8 mouse cellular contexts compared by ENCODE assay signal in the genomic region with DNA sequence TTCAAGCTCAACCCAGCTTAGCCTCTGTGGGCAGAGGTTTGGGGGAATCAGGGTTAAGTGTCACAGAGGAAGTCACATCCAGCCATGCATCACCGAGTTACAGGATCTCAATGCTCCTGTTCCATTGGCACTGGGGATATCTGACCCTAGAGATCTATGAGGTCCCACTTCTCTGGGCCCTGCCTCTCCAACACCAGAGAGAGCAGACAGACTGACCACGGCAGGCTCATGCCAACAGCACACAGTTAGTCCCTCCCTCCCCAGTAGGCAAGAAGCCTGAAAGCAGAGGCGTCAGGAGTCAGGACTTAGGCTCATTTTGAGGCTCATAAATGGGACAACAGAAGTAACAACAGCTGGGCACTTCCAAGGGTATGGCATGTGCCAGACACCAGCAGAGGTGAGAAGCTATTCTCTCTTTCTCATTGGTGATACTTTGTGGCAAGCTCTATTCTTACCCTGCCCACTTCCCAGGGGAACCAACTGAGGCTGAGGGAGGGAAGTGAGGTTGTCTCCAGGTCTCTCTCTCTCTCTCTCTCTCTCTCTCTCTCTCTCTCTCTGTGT. TPM values are rescaled to one million over a fixed set of nuclear protein-coding genes. Genes with fewer than 3 reads are reported as not detected.
DNase-seq lines count a peak whose midpoint lies in the region; ATAC-seq lines count a peak whose summit lies in the region.

No protein-coding gene starts in this region.

- no peak for ATAC-seq in kidney, embryonic 15.5 days (replicated peaks; ENCODE audit: low FRiP score)
- no peak for ATAC-seq in hindbrain, embryonic 11.5 days (ENCODE audit: low FRiP score)
- ATAC-seq in midbrain, embryonic 15.5 days (replicated peaks): no peak

- no peaks in the 10 kb centered on the region for H3K27me3 ChIP-seq in kidney, embryonic 15.5 days
- no peaks in the 10 kb centered on the region for H3K27me3 ChIP-seq in hindbrain, embryonic 11.5 days (ENCODE audit: control insufficient read depth, insufficient read depth, low read length)
- no peaks in the 10 kb centered on the region for H3K27me3 ChIP-seq in midbrain, embryonic 15.5 days (replicated peaks)

- H3K27ac ChIP-seq in kidney, embryonic 15.5 days: peak overlapping the region; percentile 81
- H3K27ac ChIP-seq in brown adipose tissue, adult 24 weeks (replicated peaks; ENCODE audit: low read depth, low read length): peak overlapping the region; percentile 74
- peak overlapping the region; percentile 31; the same call in 1 of the 2 replicates for H3K27ac ChIP-seq in hindbrain, embryonic 11.5 days (ENCODE audit: low read depth, low read length)
- peak overlapping the region; percentile 63 for H3K27ac ChIP-seq in midbrain, embryonic 15.5 days

- DNase-seq in kidney, adult 11 months: no peak
- DNase-seq in hindbrain, embryonic 11.5 days (ENCODE audit: low spot score): no peak
- no peak for DNase-seq in thymus, postnatal 14 days
- no peak for DNase-seq in ovary, adult 18-20 months (ENCODE audit: low spot score)
- no peak for DNase-seq in spleen, adult 18-20 months

- H3K36me3 ChIP-seq in kidney, embryonic 15.5 days: peaks cover 17% of the 10 kb centered on the region
- no peaks in the 10 kb centered on the region for H3K36me3 ChIP-seq in hindbrain, embryonic 11.5 days (ENCODE audit: control insufficient read depth, insufficient read depth, low read length)
- no peaks in the 10 kb centered on the region for H3K36me3 ChIP-seq in midbrain, embryonic 15.5 days (replicated peaks)

- peaks cover 88% of the 10 kb centered on the region for H3K4me1 ChIP-seq in kidney, embryonic 15.5 days
- H3K4me1 ChIP-seq in brown adipose tissue, adult 24 weeks (ENCODE audit: control insufficient read depth, insufficient read depth, insufficient read length, low read length): peaks cover 80% of the 10 kb centered on the region
- H3K4me1 ChIP-seq in hindbrain, embryonic 11.5 days (replicated peaks; ENCODE audit: control insufficient read depth, insufficient read depth, low read length): peaks cover 9% of the 10 kb centered on the region; the same call in 1 of the 2 replicates
- H3K4me1 ChIP-seq in midbrain, embryonic 15.5 days: peaks cover 91% of the 10 kb centered on the region

- no peak overlapping the region for H3K4me3 ChIP-seq in kidney, embryonic 15.5 days (replicated peaks)
- no peak overlapping the region for H3K4me3 ChIP-seq in brown adipose tissue, adult 24 weeks (ENCODE audit: insufficient read depth, low read depth, low read length)
- no peak overlapping the region for H3K4me3 ChIP-seq in hindbrain, embryonic 11.5 days (ENCODE audit: low read depth, low read length)
- H3K4me3 ChIP-seq in midbrain, embryonic 15.5 days: no peak overlapping the region

- H3K9ac ChIP-seq in kidney, embryonic 15.5 days: 0 out of 2 replicates have a peak overlapping the region, but pooled peaks have one; percentile 33
- no peak overlapping the region for H3K9ac ChIP-seq in hindbrain, embryonic 11.5 days (ENCODE audit: low read depth, low read length)
- no peak overlapping the region for H3K9ac ChIP-seq in midbrain, embryonic 15.5 days

- H3K4me2 ChIP-seq in kidney, embryonic 15.5 days: no peak overlapping the region
- no peak overlapping the region for H3K4me2 ChIP-seq in hindbrain, embryonic 11.5 days (replicated peaks; ENCODE audit: low read depth, low read length)
- H3K4me2 ChIP-seq in midbrain, embryonic 15.5 days: peak overlapping the region; percentile 15; the same call in 1 of the 2 replicates

- H3K9me3 ChIP-seq in kidney, embryonic 15.5 days (replicated peaks): no peaks in the 10 kb centered on the region
- H3K9me3 ChIP-seq in hindbrain, embryonic 11.5 days (ENCODE audit: control insufficient read depth, low read length): no peaks in the 10 kb centered on the region
- H3K9me3 ChIP-seq in midbrain, embryonic 15.5 days: no peaks in the 10 kb centered on the region

- WGBS in kidney, embryonic 15.5 days: 20% methylated on average over 3 of the region's 3 CpGs
- 66% methylated on average over 3 of the region's 3 CpGs for WGBS in hindbrain, embryonic 11.5 days
- WGBS in midbrain, embryonic 15.5 days: 46% methylated on average over 3 of the region's 3 CpGs

RNA-seq across cellular contexts. Expression of gene Soga1, which starts 9.2 kb away (rescaled TPM):
- polyA plus RNA-seq in kidney, embryonic 15.5 days (2015; fragmentation: Nextera tagmentation; extraction: Ambion mirVana): 3.5 and 4.2 TPM in 2 replicates
- 6.0 and 6.9 TPM in 2 replicates for polyA plus RNA-seq in brown adipose tissue, adult 24 weeks (2012; ENCODE audit: insufficient read depth, insufficient read length, missing spikeins)
- polyA plus RNA-seq in hindbrain, embryonic 11.5 days (2014; fragmentation: Nextera tagmentation; extraction: Ambion mirVana): 7.2 and 9.8 TPM in 2 replicates
- 6.8 and 7.1 TPM in 2 replicates for polyA plus RNA-seq in midbrain, embryonic 15.5 days (2015; fragmentation: Nextera tagmentation; extraction: Ambion mirVana)

RNA-seq across cellular contexts. Expression of gene Tldc2, which starts 17.0 kb away (rescaled TPM):
- 0.27 TPM in 1 of 2 replicates, not detected in the other for polyA plus RNA-seq in kidney, embryonic 15.5 days (2015; fragmentation: Nextera tagmentation; extraction: Ambion mirVana)
- polyA plus RNA-seq in brown adipose tissue, adult 24 weeks (2012; ENCODE audit: insufficient read depth, insufficient read length, missing spikeins): not detected in 2 replicates
- not detected in 2 replicates for polyA plus RNA-seq in hindbrain, embryonic 11.5 days (2014; fragmentation: Nextera tagmentation; extraction: Ambion mirVana)
- polyA plus RNA-seq in midbrain, embryonic 15.5 days (2015; fragmentation: Nextera tagmentation; extraction: Ambion mirVana): not detected in 2 replicates

Comparison
In these comparisons a context has a peak if more than half of its experiments do, and no peak if none do; other contexts are left out.
1. H3K27ac ChIP-seq: peak in every context shown above with its lines; median percentile 81 in kidney, embryonic 15.5 days; 74 in brown adipose tissue, adult 24 weeks; 63 in midbrain, embryonic 15.5 days; 31 in hindbrain, embryonic 11.5 days.